Mouse (Mus musculus) kidney, embryonic 14.5 days (tissue): ENCODE results near the gene Frem1. TPM values are rescaled to one million over a fixed set of nuclear protein-coding genes. Genes with fewer than 3 reads are reported as not detected.

Experiments used
- ATAC-seq: fragments of 200-750 bp; cut with Nextera tagmentation; 2 replicates; pipeline ENCODE4 v1.8.0; 2017; ENCODE audit warnings: moderate number of reproducible peaks, mild to moderate bottlenecking, moderate TSS enrichment, moderate library complexity; ENCODE audit not compliant: low FRiP score, low TSS enrichment
- H3K27ac ChIP-seq: fragments of 300-500 bp; sonication (generic); 2 replicates; pipeline ENCODE4 v1.5.1; 2014; ENCODE audit warnings: low read depth, mild to moderate bottlenecking, low read length, moderate library complexity, mixed read lengths
- H3K27me3 ChIP-seq: fragments of 300-500 bp; sonication (generic); 2 replicates; pipeline ENCODE4 v1.6.1; 2014; ENCODE audit warnings: mild to moderate bottlenecking, low read length; ENCODE audit not compliant: control insufficient read depth, insufficient read depth
- H3K36me3 ChIP-seq: fragments of 300-500 bp; sonication (generic); 2 replicates; pipeline ENCODE4 v1.6.1; 2014; ENCODE audit warnings: low read length, mixed read lengths; ENCODE audit not compliant: control insufficient read depth, insufficient read depth
- H3K4me1 ChIP-seq: fragments of 300-500 bp; sonication (generic); 2 replicates; pipeline ENCODE4 v1.6.1; 2014; ENCODE audit warnings: low read length, mixed read lengths; ENCODE audit not compliant: control insufficient read depth, insufficient read depth
- H3K4me2 ChIP-seq: fragments of 300-500 bp; sonication (generic); replicated peaks from 2 replicates; pipeline ENCODE4 v1.6.1; 2014; ENCODE audit warnings: low read depth, mild to moderate bottlenecking, low read length
- H3K4me3 ChIP-seq: fragments of 300-500 bp; sonication (generic); 2 replicates; pipeline ENCODE4 v1.5.1; 2014; ENCODE audit warnings: mild to moderate bottlenecking, low read length
- H3K9ac ChIP-seq: fragments of 300-500 bp; sonication (generic); 2 replicates; pipeline ENCODE4 v1.6.1; 2014; ENCODE audit warnings: low read depth, mild to moderate bottlenecking, low read length, moderate library complexity
- H3K9me3 ChIP-seq: fragments of 300-500 bp; sonication (generic); 2 replicates; pipeline ENCODE4 v1.6.1; 2016; ENCODE audit warnings: low read length; ENCODE audit not compliant: control insufficient read depth
- WGBS: fragments of 180-500 bp; shearing (Covaris S2); extraction: QIAGEN DNeasy Blood & Tissue Kit; methylation state at CpG from one replicate; pipeline ENCODE4 v1.1.7; 2014; 5-methylcytosine and 5-hydroxymethylcytosine counted together
- polyA plus RNA-seq: library from polyadenylated mRNA; unstranded; fragments of >200 nt; fragmentation: Nextera tagmentation; extraction: Ambion mirVana; gene quantifications from 2 replicates; pipeline ENCODE4 v1.2.1, GENCODE M21; 2014

The Frem1 gene
- polyA plus RNA-seq, 1 experiment from 2014 or later: 42.3 TPM

GRCm38 (mm10) chr4:82949511-82949910, 102.6 kb downstream of the Frem1 start:
- Histone ChIP-seq H3K4me2 (no peak overlapping the region), H3K4me1 (no peaks in the 10 kb centered on the region), H3K4me3 (no peak overlapping the region), H3K27ac (no peak overlapping the region), H3K36me3 (peaks cover 9% of the 10 kb centered on the region; the same call in 1 of the 2 replicates), H3K9ac (no peak overlapping the region), H3K9me3 (no peaks in the 10 kb centered on the region), H3K27me3 (no peaks in the 10 kb centered on the region)
- WGBS: 67% methylated on average over 8 of the region's 8 CpGs
- ATAC-seq: no peak

DNA sequence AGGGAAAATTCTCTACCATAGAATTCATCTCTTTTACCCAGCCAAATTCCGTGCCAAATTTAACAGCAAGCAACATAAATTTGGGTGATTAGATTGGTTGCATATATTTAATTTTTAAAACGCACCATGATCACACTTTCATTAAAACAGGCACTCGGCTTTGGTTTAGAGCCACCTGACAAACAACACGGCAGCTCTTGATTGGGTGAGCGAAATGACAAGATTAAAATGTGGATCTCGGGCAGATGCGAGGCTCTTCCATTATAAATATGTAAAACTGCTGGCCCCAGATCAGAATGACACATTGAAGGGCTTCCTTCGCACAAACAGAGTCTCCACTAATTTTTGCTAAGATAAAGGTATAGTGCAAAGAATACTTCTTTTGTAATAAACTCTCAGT, 105.4 kb downstream of the Frem1 start:
- H3K27ac ChIP-seq: no peak overlapping the region
- H3K36me3 ChIP-seq: peaks cover 13% of the 10 kb centered on the region; the same call in 1 of the 2 replicates
- 94% methylated on average over 8 of the region's 8 CpGs for WGBS
- H3K27me3 ChIP-seq: no peaks in the 10 kb centered on the region
- no peak for ATAC-seq
- no peak overlapping the region for H3K4me3 ChIP-seq
- H3K4me2 ChIP-seq: no peak overlapping the region
- H3K9me3 ChIP-seq: no peaks in the 10 kb centered on the region
- no peaks in the 10 kb centered on the region for H3K4me1 ChIP-seq
- H3K9ac ChIP-seq: no peak overlapping the region

GRCm38 (mm10) chr4:82946276-82946612, 105.9 kb downstream of the Frem1 start:
- Histone ChIP-seq H3K36me3 (peaks cover 18% of the 10 kb centered on the region; the same call in 1 of the 2 replicates), H3K27ac (no peak overlapping the region), H3K9ac (no peak overlapping the region), H3K27me3 (no peaks in the 10 kb centered on the region), H3K4me1 (no peaks in the 10 kb centered on the region), H3K4me2 (no peak overlapping the region), H3K4me3 (no peak overlapping the region), H3K9me3 (no peaks in the 10 kb centered on the region)
- WGBS: 87% methylated on average over 3 of the region's 3 CpGs
- ATAC-seq: no peak

DNA sequence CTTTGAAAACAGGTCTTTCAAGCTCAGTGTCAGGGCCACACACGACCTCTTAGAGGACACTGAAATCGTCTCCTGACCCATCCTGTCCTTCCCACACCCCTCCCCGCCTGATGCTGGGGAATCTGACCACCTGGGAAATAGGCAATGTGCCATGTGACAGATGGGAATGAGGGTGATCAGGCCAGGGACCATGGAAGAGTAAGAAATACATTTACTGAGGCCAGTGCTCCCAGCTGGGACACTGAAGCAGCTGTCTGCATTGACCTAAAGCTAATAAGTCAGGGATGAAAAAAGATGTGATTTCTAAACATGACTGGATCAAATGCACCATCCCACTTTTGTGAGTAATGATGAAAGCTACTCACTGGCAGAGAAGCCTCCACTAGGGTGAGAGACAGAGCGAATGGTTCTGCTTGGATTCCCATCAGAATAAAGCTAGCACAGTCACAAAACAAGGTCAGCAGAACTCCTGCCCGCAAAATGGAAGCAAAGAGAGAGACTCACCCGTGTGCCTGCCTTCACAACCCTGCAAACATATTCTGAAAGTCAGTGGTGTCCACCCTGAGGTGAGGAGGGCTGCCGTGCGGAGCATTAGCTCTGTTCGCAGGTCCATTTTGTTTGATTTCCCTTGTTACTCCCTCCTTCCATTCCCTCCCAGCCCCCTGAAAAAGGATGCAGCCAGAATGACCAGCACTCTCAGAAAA, 106.4 kb downstream of the Frem1 start:
- no peaks in the 10 kb centered on the region for H3K27me3 ChIP-seq
- no peak overlapping the region for H3K9ac ChIP-seq
- 80% methylated on average over 9 of the region's 9 CpGs for WGBS
- no peak overlapping the region for H3K4me2 ChIP-seq
- no peak overlapping the region for H3K27ac ChIP-seq
- ATAC-seq: no peak
- H3K4me1 ChIP-seq: no peaks in the 10 kb centered on the region
- no peak overlapping the region for H3K4me3 ChIP-seq
- H3K9me3 ChIP-seq: no peaks in the 10 kb centered on the region
- peaks cover 20% of the 10 kb centered on the region; the same call in 1 of the 2 replicates for H3K36me3 ChIP-seq

DNA sequence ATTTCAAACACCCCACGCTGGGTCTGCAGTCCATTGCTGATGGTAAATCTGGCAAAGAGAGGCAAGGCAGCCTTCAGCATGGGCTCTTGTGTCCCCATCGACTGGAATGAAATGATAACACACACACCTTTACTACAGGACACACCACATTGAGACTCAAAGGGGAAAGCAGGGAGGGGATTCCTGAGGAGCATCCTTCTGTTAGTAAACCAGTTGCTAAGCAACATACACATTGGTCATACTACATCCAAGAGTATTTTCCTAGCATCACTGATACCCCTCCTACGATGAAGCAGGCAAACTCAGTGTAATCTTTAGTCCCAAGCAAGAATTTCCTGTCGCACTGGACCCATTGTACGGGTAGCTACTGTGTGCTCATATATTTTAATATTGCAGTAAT, 111.5 kb downstream of the Frem1 start:
- no peak overlapping the region for H3K9ac ChIP-seq
- H3K9me3 ChIP-seq: no peaks in the 10 kb centered on the region
- WGBS: 79% methylated on average over 5 of the region's 5 CpGs
- no peak overlapping the region for H3K4me3 ChIP-seq
- H3K36me3 ChIP-seq: peaks cover 34% of the 10 kb centered on the region
- no peak for ATAC-seq
- H3K27ac ChIP-seq: no peak overlapping the region
- H3K4me1 ChIP-seq: no peaks in the 10 kb centered on the region
- no peak overlapping the region for H3K4me2 ChIP-seq
- no peaks in the 10 kb centered on the region for H3K27me3 ChIP-seq

- peaks cover 34% of the 10 kb centered on the region for H3K36me3 ChIP-seq
- no peak overlapping the region for H3K4me2 ChIP-seq
- H3K9ac ChIP-seq: no peak overlapping the region
- no peaks in the 10 kb centered on the region for H3K4me1 ChIP-seq
- H3K27me3 ChIP-seq: no peaks in the 10 kb centered on the region
- H3K4me3 ChIP-seq: no peak overlapping the region
- H3K27ac ChIP-seq: no peak overlapping the region
- no peak for ATAC-seq
- no peaks in the 10 kb centered on the region for H3K9me3 ChIP-seq
- WGBS: 74% methylated on average over 13 of the region's 13 CpGs
Measured at GRCm38 (mm10) chr4:82940248-82940647, 111.9 kb downstream of the Frem1 start.

DNA sequence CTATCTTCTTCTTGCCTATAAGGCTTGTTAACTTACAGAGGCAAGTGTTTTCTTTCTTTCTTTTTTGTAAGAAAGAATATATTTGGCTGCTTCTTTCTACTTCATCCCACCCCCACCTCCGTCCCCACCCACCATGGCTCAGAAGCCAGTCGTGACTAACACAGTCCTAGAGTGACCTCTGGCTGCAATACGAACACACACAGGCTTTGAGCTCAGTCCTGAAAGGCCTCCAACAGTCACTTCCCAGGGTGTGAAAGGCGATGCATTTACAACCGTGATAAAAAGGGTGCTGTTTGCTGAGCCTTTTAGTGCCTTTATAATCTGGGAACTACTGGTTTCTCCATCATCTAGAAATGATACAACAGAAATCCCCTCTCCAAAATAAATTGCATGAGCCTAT, 117.8 kb downstream of the Frem1 start:
- Histone ChIP-seq H3K4me2 (no peak overlapping the region), H3K9ac (no peak overlapping the region), H3K4me3 (no peak overlapping the region), H3K27me3 (no peaks in the 10 kb centered on the region), H3K27ac (no peak overlapping the region), H3K4me1 (no peaks in the 10 kb centered on the region), H3K9me3 (no peaks in the 10 kb centered on the region), H3K36me3 (peaks cover 32% of the 10 kb centered on the region)
- 11% methylated on average over 5 of the region's 5 CpGs for WGBS
- ATAC-seq: no peak

GRCm38 (mm10) chr4:82933698-82934210, 118.4 kb downstream of the Frem1 start:
- peaks cover 27% of the 10 kb centered on the region for H3K36me3 ChIP-seq
- H3K9me3 ChIP-seq: no peaks in the 10 kb centered on the region
- no peak overlapping the region for H3K9ac ChIP-seq
- no peaks in the 10 kb centered on the region for H3K4me1 ChIP-seq
- no peak overlapping the region for H3K4me3 ChIP-seq
- H3K27ac ChIP-seq: no peak overlapping the region
- WGBS: 19% methylated on average over 14 of the region's 14 CpGs
- H3K4me2 ChIP-seq: no peak overlapping the region; the same call in 1 of the 2 replicates
- H3K27me3 ChIP-seq: no peaks in the 10 kb centered on the region
- ATAC-seq: 0 out of 2 replicates have a peak, but pooled peaks have one; percentile 69

DNA sequence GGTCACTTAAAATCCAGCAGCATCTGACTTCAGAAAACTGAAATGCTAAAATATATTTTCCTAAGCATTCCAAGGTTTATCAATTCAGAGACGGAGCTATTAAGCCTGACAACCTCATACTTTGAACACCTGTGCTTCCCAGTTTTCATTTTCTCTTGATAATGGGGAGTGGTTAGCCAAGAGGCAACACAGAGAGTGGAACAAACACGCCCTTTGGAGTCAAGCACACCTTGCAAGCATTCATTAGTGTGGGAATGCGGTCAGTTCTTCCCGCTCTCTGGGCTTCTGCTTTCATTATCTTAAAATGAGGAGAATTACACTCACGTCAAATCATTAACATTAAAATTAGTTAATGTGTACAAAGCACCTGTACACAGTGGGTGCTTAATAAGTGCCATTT, 122.1 kb downstream of the Frem1 start:
- WGBS: 86% methylated on average over 5 of the region's 5 CpGs
- peaks cover 31% of the 10 kb centered on the region for H3K36me3 ChIP-seq
- H3K4me1 ChIP-seq: no peaks in the 10 kb centered on the region
- no peak overlapping the region for H3K4me3 ChIP-seq
- H3K9ac ChIP-seq: no peak overlapping the region
- H3K27me3 ChIP-seq: no peaks in the 10 kb centered on the region
- H3K9me3 ChIP-seq: no peaks in the 10 kb centered on the region
- no peak overlapping the region for H3K27ac ChIP-seq
- H3K4me2 ChIP-seq: no peak overlapping the region
- no peak for ATAC-seq
